Mouse (Mus musculus): ENCODE data around the gene Ugp2. TPM values are rescaled to one million over a fixed set of nuclear protein-coding genes. Genes with fewer than 3 reads are reported as not detected.

Gene Ugp2
- polyA plus RNA-seq (2015; fragmentation: Nextera tagmentation; extraction: Ambion mirVana): 71.6 and 74.6 TPM in 2 replicates

DNA sequence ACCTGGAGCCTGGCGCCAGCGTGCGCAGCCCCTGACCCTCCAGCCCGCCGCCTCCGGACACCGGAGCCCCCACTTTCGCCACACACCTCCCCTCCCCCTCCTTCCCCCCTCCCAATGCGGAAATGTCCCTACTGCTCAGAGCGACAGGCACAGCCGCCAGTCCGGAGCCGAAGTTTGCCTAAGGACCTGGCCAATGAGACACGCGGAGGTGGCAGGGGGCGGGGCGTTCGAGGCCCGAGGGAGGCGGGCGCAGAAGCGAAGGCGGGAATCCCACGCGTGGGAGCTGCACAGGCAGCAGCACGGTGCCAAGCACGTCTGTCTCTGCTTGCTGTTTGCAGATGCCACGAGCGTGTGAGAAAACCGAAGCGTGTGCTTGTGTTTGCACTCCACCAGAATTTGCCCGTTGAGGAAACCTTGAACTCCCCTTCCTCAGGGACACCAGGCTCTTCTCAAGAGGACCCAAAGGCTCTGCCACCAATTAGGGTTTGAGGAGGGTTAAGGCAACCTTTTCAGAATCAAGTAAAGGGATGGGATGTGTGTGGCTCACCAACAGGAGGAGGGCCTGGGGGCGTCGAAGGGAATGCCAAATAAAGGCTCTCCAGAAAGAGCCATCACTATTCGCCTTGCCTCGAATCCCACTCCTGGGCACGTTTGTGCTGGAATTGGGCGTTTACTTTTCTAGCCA lies at the start of gene Ugp2:
Ugp2 (minus strand) TSS at position 80 of the 685 bp plus-strand sequence.
- peak; percentile 98 for ATAC-seq (ENCODE audit: low FRiP score, low read depth)
- no peaks in the 10 kb centered on the region for H3K27me3 ChIP-seq
- 4% methylated on average over 38 of the region's 38 CpGs for WGBS
- H3K4me1 ChIP-seq (replicated peaks): peaks cover 20% of the 10 kb centered on the region
- H3K27ac ChIP-seq (replicated peaks): peak within 1 kb of the TSS; percentile 90
- peak within 1 kb of the TSS; percentile 91 for H3K9ac ChIP-seq
- peak within 1 kb of the TSS; percentile 72 for H3K4me2 ChIP-seq
- no peaks in the 10 kb centered on the region for H3K36me3 ChIP-seq
- H3K9me3 ChIP-seq: no peaks in the 10 kb centered on the region
- peak within 1 kb of the TSS; percentile 92 for H3K4me3 ChIP-seq

DNA sequence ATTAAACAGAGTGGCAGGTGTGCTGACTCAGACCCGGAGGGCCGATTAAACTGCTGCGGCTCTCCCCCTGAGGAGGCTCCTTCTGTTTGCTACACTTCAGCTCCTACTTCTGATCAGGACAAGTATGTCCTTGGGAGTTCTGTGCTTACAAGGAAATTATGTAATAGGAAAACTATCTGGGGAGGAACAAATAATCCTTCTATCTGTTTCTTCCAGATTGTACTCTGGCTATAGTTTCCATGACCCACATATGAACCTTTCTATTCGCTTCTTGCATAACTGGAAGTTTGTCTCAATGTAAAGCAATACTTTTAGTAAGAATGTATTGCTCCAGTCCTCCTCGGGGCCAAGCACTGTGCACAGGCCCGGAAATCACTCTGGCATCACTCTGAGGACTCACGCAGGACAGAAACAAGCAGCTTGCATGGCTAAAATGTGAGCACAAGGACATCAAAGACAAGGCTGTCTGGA lies 43.9 kb upstream of the Ugp2 start:
- no peaks in the 10 kb centered on the region for H3K4me1 ChIP-seq (replicated peaks)
- ATAC-seq (ENCODE audit: low FRiP score, low read depth): no peak
- no peaks in the 10 kb centered on the region for H3K36me3 ChIP-seq
- H3K4me3 ChIP-seq: no peak overlapping the region
- no peak overlapping the region for H3K27ac ChIP-seq (replicated peaks)
- whole genome bisulfite sequencing: 71% methylated on average over 7 of the region's 7 CpGs
- H3K9ac ChIP-seq: no peak overlapping the region
- H3K4me2 ChIP-seq: no peak overlapping the region
- no peaks in the 10 kb centered on the region for H3K9me3 ChIP-seq
- H3K27me3 ChIP-seq: no peaks in the 10 kb centered on the region

DNA sequence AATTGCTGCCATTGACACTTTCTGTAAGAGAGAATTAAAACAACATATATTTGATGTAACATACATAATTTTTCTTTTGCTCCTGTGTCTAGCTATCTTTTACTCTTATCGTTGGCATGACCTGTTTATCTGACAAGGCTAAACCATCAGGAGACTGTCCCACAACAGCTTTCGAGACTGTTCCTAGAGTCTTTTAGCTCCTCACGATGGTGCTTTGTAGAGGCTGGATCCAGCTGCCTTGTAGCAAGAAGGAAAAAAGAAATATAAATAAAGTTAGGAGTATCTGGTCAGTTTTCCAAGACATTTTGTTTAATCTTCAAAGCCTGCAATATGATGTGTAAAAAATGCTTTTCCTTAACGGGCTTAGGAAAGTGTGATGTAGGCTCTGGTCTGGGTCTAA lies 35.7 kb upstream of the Ugp2 start:
- no peak for ATAC-seq (ENCODE audit: low FRiP score, low read depth)
- no peaks in the 10 kb centered on the region for H3K27me3 ChIP-seq
- WGBS: 91% methylated on average over 4 of the region's 4 CpGs
- no peak overlapping the region for H3K27ac ChIP-seq (replicated peaks)
- H3K36me3 ChIP-seq: no peaks in the 10 kb centered on the region
- H3K4me3 ChIP-seq: no peak overlapping the region
- H3K9me3 ChIP-seq: no peaks in the 10 kb centered on the region
- H3K4me2 ChIP-seq: no peak overlapping the region
- H3K9ac ChIP-seq: no peak overlapping the region
- no peaks in the 10 kb centered on the region for H3K4me1 ChIP-seq (replicated peaks)

DNA sequence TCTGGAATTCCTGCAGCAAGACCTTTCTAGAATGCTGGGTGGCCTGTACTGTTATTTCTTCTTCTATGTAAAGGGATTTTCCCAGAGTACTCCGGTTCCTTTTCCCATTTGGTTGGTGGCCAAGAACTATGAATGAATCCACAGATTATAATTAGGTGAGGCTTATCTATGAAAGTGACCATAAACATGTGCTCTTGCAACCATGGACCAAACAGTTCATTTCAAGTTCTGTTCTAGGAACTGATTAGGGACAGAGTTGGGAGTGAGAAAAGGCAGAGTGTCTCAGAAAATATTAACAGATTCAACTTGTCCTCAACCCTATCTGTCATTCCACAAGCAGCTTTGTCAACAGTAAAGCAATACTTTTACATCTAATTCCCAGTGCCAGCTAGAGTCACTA lies 35.1 kb upstream of the Ugp2 start:
- Histone ChIP-seq H3K9me3 (no peaks in the 10 kb centered on the region), H3K4me2 (no peak overlapping the region), H3K36me3 (no peaks in the 10 kb centered on the region), H3K27ac (replicated peaks) (no peak overlapping the region), H3K4me3 (no peak overlapping the region), H3K9ac (no peak overlapping the region), H3K27me3 (no peaks in the 10 kb centered on the region), H3K4me1 (replicated peaks) (no peaks in the 10 kb centered on the region)
- 89% methylated on average over 1 of the region's 1 CpGs for WGBS
- ATAC-seq (ENCODE audit: low FRiP score, low read depth): no peak

DNA sequence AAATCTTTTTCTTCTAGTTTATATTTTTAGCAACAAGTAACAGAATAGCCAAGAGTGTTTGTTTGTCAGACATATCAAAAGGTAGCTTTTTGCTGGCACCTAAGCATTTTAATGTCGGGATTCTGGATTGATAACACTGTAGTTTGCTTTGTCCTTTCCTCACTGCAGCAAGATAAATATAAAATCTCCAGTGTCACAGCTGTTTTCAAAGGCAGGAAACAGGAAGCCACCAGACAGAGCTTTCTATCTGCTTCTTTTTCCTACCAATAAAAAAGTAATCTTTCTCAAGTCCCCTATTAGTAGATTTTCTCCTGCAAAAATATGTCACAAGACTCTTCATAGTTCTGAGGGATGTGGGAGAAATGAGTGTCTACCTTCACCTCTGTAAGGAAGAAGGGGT lies 32.9 kb upstream of the Ugp2 start:
- Histone ChIP-seq H3K27me3 (no peaks in the 10 kb centered on the region), H3K4me2 (no peak overlapping the region), H3K9ac (no peak overlapping the region), H3K4me1 (replicated peaks) (no peaks in the 10 kb centered on the region), H3K9me3 (no peaks in the 10 kb centered on the region), H3K4me3 (no peak overlapping the region), H3K27ac (replicated peaks) (no peak overlapping the region), H3K36me3 (no peaks in the 10 kb centered on the region)
- no peak for ATAC-seq (ENCODE audit: low FRiP score, low read depth)
- 80% methylated on average over 1 of the region's 1 CpGs for WGBS

DNA sequence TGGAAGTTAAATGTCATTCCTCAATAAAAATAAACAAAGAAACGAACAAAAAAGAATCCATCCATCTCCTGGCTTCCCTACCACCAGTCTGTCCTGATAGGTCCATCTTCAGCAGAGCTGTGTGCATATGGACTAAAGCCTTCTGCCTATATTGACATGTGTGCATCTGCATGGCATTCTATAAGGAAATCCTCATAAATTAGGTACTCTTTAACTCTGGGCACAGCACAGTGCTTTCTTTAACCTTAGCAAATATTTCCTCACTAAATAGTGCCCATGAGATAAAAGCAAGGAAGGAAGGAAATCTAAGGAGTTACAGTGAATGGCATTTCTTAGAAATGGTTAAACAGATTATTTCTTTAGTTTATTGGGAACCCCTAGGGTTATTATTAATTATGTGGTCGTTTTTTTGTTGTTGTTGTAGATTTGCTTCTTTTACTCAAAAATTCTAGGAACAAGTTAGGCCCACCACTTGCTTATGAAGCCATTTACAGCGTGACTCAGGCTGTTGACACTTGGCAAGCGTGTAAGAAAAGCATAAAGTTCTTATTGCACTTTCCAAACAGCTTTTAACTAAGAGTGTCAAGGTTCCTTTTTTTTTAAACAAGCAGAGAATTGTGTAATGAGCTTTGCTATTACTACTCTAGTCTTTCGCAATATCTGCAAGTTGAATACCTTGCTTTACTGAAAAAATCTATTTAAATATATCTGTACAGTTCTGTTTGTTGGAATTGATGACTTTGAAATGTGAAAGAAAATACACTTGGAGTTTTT lies 31.7 kb upstream of the Ugp2 start:
- no peak for ATAC-seq (ENCODE audit: low FRiP score, low read depth)
- 67% methylated on average over 5 of the region's 5 CpGs for WGBS
- H3K9me3 ChIP-seq: no peaks in the 10 kb centered on the region

DNA sequence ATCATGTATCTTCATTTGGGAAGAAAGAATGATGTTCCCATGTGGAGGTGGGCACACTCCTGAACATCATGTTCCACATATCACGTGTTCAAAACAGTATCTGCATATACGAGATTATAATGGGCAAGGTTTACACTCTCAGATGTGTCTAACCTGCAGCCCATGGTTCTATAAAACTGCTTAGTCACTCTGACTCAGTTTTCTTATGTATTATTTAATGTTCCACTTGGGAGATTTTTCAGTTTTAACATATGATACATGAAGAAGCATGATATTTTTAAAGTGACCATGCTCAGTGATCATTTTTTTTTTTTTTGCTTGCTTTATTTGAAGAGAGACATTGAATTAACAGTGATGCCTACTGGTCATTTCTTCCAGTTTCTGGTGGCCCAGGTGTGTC lies 30.2 kb upstream of the Ugp2 start:
- Histone ChIP-seq H3K4me3 (no peak overlapping the region), H3K9me3 (no peaks in the 10 kb centered on the region), H3K4me1 (replicated peaks) (no peaks in the 10 kb centered on the region), H3K27ac (replicated peaks) (no peak overlapping the region), H3K27me3 (no peaks in the 10 kb centered on the region), H3K36me3 (no peaks in the 10 kb centered on the region), H3K9ac (no peak overlapping the region), H3K4me2 (no peak overlapping the region)
- 90% methylated on average over 2 of the region's 2 CpGs for WGBS
- no peak for ATAC-seq (ENCODE audit: low FRiP score, low read depth)

More for the DNA sequence above, 31.7 kb upstream of the Ugp2 start:
- Histone ChIP-seq H3K9ac (no peak overlapping the region), H3K4me1 (replicated peaks) (no peaks in the 10 kb centered on the region), H3K4me3 (no peak overlapping the region), H3K27ac (replicated peaks) (no peak overlapping the region), H3K27me3 (no peaks in the 10 kb centered on the region), H3K4me2 (no peak overlapping the region), H3K36me3 (no peaks in the 10 kb centered on the region)

DNA sequence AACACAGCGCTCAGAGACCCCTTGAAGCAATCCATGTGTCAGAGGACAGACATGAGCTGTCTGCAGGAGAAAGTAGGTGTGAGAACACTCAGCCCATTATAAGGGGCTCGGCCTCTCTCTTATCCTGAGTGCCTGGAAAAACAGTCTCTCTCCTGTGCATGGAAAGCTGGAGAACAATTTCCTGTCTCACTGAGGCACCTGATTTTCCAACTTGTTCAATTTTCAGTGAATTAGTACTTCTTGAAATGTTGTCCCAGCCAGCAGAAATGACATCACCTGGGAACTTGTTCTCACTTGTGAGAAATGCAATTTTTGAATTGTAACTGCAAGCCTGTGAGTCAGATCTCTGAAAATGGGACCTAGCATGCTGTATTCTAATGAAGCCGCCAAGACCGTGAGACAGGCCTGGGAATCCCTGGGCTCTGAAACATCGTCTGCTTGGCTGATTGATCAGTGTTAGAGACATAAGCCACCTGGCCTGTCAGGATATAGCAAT lies 28.2 kb upstream of the Ugp2 start:
- H3K9ac ChIP-seq: no peak overlapping the region
- H3K27ac ChIP-seq (replicated peaks): no peak overlapping the region
- no peak for ATAC-seq (ENCODE audit: low FRiP score, low read depth)
- no peak overlapping the region for H3K4me3 ChIP-seq
- no peaks in the 10 kb centered on the region for H3K4me1 ChIP-seq (replicated peaks)
- H3K36me3 ChIP-seq: no peaks in the 10 kb centered on the region
- no peak overlapping the region for H3K4me2 ChIP-seq
- H3K27me3 ChIP-seq: no peaks in the 10 kb centered on the region
- 62% methylated on average over 5 of the region's 5 CpGs for WGBS
- H3K9me3 ChIP-seq: no peaks in the 10 kb centered on the region

DNA sequence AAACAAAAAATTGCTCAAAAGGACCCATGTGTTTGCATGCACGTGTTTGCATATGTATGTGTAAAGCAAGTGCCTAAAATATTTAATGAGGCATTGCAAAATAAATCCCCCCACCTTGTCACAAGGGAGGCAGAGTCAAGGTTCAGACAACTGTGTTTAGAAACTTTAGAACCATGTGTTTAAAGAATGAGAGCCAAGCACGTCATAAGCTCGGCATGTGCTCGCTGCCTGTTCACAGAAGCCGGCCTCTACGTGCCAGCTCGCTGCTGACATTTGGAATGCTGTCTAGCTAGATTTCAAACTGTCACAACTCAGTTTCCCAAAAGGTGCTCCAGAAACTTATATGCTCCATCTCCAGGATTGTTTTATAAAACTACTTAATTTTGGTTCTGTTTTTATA lies 27.5 kb upstream of the Ugp2 start:
- no peak overlapping the region for H3K4me2 ChIP-seq

DNA sequence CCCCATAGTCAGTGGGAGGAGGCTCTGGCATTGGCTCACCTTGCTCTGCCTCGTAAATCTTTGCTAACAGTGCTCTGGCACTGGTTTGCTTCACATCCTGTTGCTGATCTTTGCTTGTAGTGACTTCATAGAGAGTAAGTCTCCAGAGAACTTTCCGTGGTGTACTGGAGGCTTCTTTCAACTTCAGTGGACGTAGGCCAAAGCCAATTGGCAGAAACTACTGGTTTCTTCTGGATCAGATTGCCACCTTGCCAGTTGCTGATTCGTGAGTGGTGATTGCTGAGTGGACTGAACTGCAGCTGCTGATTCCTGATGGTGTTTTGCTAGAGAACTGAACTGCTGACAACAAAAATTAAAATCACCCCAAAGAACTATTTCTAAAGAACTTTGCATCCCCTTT lies 15.8 kb upstream of the Ugp2 start:
- no peaks in the 10 kb centered on the region for H3K4me1 ChIP-seq (replicated peaks)
- no peaks in the 10 kb centered on the region for H3K27me3 ChIP-seq
- 90% methylated on average over 4 of the region's 4 CpGs for WGBS
- no peak for ATAC-seq (ENCODE audit: low FRiP score, low read depth)
- no peaks in the 10 kb centered on the region for H3K9me3 ChIP-seq
- no peak overlapping the region for H3K9ac ChIP-seq
- no peak overlapping the region for H3K4me3 ChIP-seq
- no peak overlapping the region for H3K4me2 ChIP-seq
- no peaks in the 10 kb centered on the region for H3K36me3 ChIP-seq
- H3K27ac ChIP-seq (replicated peaks): no peak overlapping the region

More for the DNA sequence above, 27.5 kb upstream of the Ugp2 start:
- H3K27ac ChIP-seq (replicated peaks): no peak overlapping the region
- no peaks in the 10 kb centered on the region for H3K36me3 ChIP-seq
- no peaks in the 10 kb centered on the region for H3K4me1 ChIP-seq (replicated peaks)
- no peaks in the 10 kb centered on the region for H3K9me3 ChIP-seq
- no peaks in the 10 kb centered on the region for H3K27me3 ChIP-seq
- 62% methylated on average over 7 of the region's 7 CpGs for WGBS
- no peak for ATAC-seq (ENCODE audit: low FRiP score, low read depth)
- no peak overlapping the region for H3K9ac ChIP-seq
- H3K4me3 ChIP-seq: no peak overlapping the region

DNA sequence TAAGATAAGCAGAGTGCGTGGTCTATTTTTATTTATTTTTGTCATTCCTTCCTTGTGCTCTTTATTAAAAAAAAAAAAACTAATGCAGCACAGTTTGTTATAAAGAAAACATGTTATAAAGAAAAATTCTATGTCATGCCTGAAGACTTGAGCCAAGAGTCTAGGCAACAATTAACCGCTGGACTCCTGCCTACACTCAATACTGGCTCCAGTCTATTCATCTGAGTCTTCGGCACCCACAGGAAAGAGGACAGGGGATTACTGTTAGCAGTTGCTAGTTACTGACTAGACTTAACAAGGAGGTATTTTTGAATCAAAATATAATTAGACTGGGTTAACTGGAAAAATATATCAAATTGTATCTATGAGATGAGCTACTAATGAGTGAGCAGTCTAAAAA lies 3.1 kb upstream of the Ugp2 start:
- WGBS: 84% methylated on average over 3 of the region's 3 CpGs
- no peak overlapping the region for H3K27ac ChIP-seq (replicated peaks)
- ATAC-seq (ENCODE audit: low FRiP score, low read depth): no peak

DNA sequence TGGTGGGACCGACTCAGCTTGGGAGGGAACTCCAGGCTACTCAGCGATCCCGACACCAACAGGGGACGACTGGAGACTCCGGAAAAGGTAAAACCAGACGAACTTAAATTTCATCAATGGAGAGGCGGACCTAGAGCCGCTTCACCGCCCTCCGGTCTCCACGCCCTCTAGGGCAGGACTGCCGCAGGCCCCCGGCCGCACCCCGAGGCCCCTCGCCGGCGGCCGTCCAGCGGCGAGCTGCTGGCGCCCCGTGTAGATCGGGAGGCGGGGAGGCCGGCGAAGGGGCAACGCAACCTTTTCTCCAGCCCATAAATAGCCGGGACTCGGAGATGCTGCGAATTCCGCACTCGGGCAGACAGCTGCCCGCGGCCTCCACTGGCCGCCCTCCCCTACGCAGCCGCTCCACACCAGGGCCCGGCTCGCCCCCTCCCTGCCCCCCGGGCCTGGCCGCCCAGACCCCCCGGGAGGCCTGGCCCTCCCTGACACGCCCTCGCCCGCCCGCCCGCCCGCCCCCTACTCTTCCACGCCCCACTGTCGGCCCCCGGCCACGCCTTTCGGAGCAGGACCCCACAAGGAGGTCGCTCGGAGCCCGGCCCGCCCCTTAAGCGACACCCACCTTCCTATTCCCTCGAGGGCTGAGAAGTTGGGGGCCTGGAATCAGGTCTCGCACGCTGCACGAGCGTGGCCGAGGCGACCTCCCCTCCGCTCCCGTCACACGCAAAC lies 441 bp downstream of the Ugp2 start:
- H3K9me3 ChIP-seq: no peaks in the 10 kb centered on the region
- no peaks in the 10 kb centered on the region for H3K36me3 ChIP-seq
- peak; percentile 94 for ATAC-seq (ENCODE audit: low FRiP score, low read depth)
- no peaks in the 10 kb centered on the region for H3K27me3 ChIP-seq
- 0% methylated on average over 35 of the region's 69 CpGs for WGBS
- H3K4me2 ChIP-seq: peak overlapping the region; percentile 72
- peaks cover 20% of the 10 kb centered on the region for H3K4me1 ChIP-seq (replicated peaks)
- peak overlapping the region; percentile 91 for H3K9ac ChIP-seq
- H3K4me3 ChIP-seq: peak overlapping the region; percentile 92
- peak overlapping the region; percentile 90 for H3K27ac ChIP-seq (replicated peaks)

More for the DNA sequence above, 3.1 kb upstream of the Ugp2 start:
- H3K27me3 ChIP-seq: no peaks in the 10 kb centered on the region
- H3K4me2 ChIP-seq: no peak overlapping the region
- peaks cover 13% of the 10 kb centered on the region for H3K4me1 ChIP-seq (replicated peaks)
- H3K36me3 ChIP-seq: no peaks in the 10 kb centered on the region
- H3K9me3 ChIP-seq: no peaks in the 10 kb centered on the region
- H3K4me3 ChIP-seq: no peak overlapping the region
- no peak overlapping the region for H3K9ac ChIP-seq
